Mouse (Mus musculus) erythroblast, embryonic 14.5 days (primary cell): ENCODE data around the gene Wfdc3.

Experiments used
- GATA1 ChIP-seq: IDR thresholded peaks from 2 replicates; pipeline ENCODE4 v1.6.1; 2012; ENCODE audit warnings: low read length, inconsistent platforms, mixed read lengths
- TAL1 ChIP-seq: IDR thresholded peaks from 3 replicates; pipeline ENCODE4 v1.6.1; 2012; ENCODE audit warnings: low read length, inconsistent platforms, mixed read lengths

GRCm38 (mm10) chr2:164783926-164784581 is 38.3 kb upstream of the Wfdc3 start:
- TF ChIP-seq GATA1 = no peak
- no peak for TF ChIP-seq TAL1
